Mouse (Mus musculus) right cerebral cortex, postnatal 14 days (tissue): Measurements from ENCODE around the gene Plcg2.
A peak's percentile ranks its signal among the peaks of the same experiment; 100 is the strongest.

Source experiments
- DNase-seq: peaks from one replicate; pipeline ENCODE4 v3.0.0; 2022

Plcg2 gene

DNA sequence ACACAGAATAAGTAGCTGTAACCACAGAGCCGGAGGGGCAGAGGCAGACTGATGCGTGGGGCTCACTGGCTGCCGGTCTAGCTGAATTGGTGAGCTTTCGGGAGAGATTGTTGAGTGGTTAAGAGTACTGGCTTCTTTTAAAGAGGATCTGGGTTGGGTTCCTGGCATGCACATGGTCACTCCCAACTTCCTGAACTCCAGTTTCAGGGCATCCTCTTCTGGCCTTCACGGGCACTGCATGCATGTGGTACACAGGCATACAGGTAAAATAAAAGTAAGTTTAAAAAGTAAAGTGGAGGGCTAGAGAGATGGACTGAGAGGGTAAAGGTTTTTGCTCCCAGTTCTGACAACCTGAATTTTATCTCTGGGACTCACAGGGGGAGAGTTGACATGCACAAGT is 52.4 kb downstream of the Plcg2 start:
- no peak for DNase-seq

DNA sequence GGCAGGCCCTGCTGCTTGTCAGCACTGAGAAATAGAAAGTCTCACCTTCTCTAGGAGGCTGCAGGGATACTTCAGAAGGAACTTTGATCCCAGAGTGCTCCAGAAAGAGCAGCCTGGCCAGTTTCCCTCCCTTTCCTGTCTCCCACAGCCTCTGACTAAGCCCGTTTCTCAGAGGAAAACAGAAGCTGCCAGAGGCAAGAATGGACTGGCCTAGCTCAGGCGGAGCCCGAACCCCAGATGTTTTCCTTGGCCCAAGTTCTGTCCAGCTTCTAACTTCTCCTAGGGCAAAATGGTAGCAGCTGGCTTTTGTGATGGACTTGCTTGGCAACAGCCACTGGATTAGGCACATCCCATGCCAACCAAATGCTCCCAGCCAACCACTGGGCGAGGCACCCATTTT is 62.9 kb downstream of the Plcg2 start:
- DNase-seq, result no peak

DNA sequence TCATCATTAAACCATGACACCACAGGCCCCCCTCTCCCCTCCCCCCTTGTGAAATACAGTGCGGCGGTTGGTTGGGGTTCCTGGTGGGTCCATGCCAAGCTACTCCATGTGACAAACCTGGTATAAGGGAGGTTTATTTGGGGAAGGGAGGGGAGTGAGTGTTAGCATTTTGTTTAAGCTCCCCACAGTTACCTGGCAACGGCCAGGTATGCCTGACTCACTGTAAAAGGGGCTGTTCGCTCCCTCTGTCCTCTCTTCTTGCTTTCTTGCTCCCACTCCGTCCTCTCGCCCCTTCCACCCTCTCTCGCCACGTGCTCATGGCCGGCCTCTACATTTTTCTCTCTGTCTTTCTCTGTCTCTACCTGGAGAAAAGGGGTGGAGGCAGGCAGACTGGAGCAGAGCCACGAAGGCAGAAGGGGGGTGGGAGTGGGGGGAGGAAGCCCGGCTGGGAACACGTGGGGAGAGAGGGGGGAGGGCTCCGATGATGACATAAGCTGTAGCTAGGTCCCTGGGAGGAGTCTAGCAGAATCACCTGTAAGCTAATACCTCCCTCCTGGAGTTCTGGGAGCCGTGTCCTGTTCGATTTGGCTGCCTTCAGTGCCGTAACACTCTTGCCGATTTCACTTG is 63.8 kb downstream of the Plcg2 start:
- DNase-seq, result no peak

DNA sequence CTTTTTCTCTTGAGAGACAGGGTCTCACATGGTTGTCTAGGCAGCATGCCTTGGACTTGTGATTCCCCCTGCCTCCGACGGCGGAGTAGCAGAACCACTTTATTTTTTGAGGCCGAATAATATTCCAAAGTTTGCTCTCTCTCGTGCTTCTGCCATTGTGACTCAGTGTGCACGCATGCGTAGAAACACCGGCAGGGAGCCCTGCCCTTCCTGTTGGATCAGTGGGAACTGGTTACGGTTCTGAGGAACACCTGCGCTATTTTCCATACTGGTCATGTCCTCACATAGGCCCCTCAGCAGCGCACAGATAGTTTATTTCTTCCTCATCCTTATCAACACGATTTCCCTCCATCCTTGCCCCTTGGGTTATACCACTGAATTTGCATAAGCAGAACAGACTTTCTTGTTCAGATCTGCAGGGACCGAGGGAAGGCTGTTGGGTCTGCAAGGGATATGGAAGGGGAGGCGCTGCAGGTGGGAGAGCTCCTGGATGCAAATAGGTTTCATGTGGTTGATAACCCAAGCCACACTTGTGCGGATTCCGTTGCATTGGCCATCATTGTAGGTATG is 64.4 kb downstream of the Plcg2 start:
- no peak for DNase-seq

DNA sequence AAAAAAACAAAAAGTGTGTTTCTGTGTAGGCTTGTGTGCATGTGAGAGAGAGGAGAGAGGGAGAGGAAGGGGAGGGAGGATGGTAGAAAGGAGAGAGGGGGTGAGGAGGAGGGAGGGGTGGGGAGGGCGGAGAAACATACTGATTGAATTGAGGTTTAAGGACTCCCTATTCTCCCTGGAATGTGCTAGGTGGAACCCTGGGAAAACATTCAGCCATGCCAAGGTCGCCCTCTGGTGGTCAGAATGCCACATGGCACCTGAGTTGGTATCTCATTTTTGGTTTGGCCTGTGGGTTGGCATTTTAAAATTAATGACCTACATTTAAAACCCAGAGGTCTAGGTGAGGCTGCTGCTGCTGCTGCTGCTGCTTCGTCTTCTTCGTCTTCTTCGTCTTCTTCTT is 71.3 kb downstream of the Plcg2 start:
- DNase-seq, result peak; percentile 74

DNA sequence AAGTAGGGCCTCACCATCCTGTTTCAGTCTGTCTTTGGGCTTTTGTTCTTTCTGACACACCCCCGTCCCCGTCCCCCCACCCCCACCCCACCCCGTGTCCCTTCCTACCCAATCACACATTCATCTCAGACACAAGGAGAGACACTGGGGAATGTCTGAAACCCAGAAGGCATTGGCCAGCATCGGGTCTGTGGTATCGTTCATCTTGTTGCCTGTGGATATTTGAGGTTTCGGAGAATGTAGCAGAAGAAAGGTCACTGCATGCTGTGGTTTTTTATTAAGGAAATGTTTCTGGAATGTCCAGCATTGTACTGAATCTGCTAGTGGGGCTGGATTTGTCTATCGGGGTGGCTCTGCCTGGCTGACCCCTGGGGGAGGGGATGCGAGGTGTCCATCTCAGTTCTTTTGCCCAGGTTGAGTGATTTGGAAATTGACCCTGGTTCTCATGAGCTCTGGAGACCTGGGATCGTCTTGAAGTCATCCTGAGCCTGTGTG is 78.2 kb downstream of the Plcg2 start:
- no peak for DNase-seq

DNA sequence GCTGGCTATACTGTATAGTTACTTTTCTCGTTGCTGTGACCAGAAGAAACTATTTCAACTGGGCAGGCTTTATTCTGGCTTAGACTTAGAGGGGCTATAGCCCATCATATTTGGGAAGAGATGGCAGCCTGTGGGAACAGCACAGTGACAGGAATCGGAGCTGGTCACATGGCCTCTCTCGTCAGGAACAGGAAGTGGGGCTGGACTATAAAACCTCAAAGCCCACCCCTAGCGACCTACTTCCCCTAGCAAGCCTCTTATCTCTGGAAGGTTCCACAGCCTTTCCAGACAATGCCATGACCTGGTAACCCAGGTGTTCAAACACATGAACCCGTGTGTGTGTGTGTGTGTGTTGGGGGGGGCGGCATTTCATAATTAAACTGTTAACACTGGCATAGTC is 79.0 kb downstream of the Plcg2 start:
- no peak for DNase-seq

DNA sequence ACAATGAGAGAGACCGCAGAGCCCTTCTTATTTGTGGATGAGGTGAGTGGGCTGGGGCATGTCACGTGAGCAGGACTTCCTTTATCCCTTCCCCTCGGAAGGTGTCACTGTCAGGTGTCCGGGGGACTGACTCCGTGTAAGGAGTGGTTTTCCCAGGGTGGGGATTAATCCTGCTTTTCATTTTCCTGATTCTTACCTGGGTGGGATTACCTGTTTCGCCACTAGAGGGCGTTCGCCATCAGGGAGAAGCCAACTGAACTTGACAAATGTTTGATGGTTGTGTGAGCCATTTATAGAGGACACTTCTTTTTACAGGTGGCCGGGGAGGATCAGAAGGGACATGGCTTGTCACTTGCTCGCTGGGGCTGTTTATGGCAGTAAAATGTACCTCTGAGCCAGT is 79.8 kb downstream of the Plcg2 start:
- DNase-seq, result no peak

DNA sequence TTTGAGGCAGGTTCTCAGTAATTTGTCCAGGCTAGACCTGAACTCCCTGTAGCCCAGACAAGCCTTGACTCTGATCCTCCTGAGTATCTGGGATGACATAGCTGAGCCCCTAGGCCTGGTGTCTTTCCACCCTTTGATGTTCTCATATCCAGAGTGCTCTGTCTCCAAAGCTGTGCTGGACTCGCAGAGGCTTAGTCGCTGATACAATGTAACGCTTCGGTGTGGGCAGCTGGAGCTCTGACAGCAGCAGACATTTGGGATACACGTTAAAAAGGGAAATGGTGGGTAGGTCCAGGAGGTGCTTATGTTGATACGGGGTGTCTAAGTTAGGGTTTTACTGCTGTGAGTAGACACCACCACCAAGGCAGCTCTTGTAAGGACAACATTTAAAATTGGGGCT is 80.8 kb downstream of the Plcg2 start:
- no peak for DNase-seq

DNA sequence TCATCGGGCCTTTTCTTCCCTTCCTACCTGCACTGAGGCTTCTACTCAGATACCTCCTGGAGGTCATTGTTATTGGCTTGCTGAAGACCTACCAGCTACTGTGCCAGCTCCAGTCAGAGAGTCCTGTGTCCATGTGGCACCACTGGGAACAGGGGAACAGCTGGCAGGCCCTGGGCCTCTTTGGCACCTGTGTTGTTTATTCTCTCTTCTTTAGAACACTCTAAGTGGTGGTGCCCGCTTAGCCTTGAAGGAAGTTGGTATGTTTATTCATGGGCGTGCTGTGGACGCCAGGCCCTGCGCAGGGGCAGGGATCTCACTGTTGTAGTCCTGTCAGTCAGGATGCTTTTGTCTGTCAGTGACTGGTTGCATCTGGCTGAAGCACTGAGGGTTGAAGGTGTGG is 95.8 kb downstream of the Plcg2 start:
- no peak for DNase-seq

DNA sequence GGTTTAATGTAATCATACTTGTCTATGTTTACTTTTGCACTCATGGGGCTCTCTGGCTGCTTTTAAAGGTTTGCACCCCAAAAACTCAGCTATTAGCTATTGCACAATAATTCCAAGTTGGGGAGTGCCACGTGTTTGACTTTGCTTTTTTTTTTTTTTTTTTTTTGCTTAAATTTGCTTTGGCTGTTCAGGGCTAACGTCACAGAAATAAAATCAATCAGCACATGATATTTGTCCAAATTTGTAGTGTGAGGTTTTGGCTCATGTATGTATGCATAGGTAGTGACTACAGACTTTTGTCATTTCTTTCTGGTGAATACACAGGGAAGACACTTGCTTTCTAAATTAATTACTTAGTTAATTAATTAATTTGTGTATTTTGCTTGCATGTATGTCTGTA is 96.9 kb downstream of the Plcg2 start:
- DNase-seq, result no peak

DNA sequence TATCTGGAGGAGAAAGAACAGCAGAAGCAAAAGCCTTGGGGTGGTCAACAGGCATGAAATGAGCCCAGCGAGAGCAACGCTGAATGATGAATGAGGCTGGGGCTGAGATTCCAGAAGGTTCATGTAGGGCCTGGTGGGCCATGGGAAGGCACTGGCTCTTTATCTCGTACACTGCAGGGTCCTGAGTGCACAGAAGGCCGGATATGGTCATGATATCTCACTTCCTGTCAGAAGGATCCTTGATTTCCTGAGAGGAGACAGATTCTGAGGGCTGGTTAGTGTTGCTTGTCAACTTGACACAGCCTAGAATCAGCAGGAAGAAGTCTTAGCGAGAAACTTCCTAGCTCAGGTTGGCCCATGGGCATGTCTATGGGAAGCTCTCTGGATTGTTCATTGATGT is 98.7 kb downstream of the Plcg2 start:
- no peak for DNase-seq

DNA sequence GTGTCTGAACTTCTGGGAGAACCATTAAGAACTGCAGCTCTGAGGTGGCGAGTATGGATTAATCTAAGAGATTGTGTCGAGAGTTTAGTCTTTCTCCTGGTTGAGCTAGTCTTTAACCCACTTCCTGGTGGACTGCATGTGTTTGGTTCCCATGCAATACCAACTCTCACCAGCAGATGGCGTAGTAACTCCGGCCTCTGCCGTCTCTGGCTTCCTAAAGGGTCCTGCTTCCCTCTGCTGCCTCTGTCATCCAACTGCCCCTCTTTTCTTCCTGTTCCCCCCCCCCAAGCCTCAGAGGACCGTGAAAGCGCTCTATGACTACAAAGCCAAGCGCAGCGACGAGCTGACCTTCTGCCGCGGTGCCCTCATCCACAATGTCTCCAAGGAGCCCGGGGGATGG is 102.7 kb downstream of the Plcg2 start:
- DNase-seq, result peak; percentile 15

DNA sequence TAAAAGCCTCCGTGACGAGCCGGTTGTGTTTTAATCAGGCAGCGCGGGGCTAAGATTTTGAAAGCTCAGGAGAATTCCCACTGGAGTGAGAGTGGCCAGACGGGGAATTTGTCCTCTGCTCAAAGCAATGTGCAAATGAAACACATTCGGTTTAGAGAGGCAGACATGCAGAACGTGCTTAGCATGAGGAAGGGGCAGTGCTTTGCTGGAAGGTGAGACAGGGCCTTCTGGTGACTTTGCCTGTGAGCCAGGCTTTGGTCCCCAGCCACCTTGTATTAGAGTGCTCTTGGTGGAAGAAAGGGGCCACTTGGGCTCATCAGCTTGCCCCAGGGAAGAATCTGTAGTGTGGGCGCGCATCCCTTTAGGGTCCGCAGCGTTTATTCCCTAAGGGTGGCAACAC is 106.0 kb downstream of the Plcg2 start:
- no peak for DNase-seq

DNA sequence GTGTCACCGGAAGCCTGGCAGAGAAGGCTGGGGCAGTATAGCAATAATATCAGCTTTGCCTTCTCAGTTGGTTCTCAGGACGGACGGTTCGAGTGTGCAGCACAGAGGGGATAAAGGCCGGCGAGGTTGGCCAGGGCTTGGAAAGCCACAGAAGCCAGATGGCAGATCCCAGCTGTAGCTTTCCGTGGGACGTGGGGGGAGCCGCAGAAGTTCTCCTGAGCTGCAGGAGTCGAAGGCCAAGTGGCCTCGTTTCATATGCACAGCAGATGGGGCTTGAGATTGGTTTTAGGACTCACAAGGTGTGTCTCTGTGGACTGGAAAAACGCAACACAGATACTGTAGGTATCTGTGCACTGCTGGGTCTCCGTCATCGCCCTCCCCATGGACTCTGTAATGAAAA is 106.6 kb downstream of the Plcg2 start:
- DNase-seq, result no peak

DNA sequence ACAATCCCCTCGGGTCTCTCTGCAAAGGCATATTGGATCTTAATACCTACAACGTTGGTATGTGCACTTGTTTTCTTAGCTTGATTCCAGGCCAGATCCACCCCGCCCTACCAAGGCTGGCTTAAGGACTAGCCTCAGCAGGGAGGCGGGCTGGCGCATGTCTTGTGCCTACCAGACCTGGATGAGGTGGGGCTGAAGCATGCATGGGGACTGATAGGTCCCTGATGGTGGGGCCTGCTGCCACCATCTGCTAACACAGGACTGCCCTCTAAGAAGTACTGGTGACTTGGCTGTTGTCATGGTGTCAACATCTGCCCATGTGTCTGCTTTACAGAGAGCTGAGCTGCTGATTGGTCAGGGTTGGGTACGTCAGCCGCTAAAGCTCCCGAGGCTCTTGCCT is 107.1 kb downstream of the Plcg2 start:
- DNase-seq, result no peak

DNA sequence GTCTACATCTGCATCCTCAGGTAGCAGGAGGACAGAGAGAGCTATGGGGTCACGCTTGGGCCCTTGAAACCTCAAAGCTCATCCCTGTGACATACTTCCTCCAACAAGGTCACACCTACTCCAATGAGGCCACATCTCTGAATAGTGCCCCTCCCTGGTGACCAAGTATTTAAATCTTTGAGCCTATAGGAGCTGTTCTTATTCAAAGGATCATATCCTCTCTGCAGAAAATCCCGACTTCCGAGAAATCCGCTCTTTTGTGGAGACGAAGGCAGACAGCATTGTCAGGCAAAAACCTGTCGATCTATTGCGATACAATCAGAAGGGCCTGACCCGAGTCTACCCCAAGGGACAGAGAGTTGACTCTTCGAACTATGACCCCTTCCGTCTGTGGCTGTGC is 112.4 kb downstream of the Plcg2 start:
- no peak for DNase-seq

DNA sequence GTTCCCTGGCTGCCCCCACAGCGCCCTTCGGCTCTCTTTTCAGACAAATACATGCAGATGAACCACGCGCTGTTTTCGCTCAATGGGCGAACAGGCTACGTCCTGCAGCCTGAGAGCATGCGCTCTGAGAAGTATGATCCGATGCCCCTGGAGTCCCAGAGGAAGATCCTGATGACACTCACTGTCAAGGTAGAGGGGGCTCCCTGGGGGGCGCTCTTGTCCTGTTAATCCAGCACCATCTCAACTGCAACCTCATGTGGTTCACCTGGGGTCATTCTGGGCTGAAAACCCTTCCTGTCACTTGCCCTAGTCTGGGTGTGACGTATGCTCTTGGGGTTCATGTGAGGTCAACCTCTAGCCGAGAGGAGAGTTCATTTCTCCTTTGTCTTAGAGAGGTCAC is 114.8 kb downstream of the Plcg2 start:
- DNase-seq, result no peak

DNA sequence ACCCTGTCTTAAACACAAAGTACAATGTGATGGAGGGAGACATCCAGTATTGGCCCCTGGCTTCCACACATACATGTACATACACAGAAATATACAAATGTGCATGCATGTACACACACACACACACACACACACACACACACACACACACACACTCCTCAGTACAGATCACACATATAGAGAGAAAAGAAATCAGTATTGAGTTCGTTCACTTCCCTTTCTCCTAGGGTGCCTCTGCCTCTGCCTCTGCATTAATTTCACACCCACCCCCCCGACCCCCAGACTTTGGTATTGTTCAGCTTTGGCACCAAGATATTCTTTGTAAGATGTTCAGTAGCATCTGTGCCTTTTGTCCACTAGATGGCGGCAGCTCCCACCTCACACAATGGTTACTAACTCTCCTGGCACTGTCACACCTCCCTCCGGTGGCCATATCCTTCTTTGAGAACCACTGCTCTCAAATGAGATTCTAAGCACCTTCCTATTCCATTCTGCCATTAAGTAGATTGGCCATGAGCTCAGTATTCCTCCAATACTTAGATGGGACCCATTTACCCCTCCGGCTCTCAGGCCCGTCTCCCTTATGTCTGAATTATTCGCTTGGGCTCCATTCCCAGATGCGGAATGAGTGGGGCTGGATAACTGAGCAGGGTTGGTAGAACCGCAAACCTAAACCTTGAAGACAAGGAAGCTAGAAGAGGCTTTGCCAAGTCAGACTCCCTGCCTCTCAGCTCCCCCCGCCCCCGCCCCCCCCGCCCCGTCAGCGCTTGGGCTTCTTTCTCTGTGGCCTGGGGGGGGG is 128.1 kb downstream of the Plcg2 start:
- DNase-seq, result peak; percentile 65

DNA sequence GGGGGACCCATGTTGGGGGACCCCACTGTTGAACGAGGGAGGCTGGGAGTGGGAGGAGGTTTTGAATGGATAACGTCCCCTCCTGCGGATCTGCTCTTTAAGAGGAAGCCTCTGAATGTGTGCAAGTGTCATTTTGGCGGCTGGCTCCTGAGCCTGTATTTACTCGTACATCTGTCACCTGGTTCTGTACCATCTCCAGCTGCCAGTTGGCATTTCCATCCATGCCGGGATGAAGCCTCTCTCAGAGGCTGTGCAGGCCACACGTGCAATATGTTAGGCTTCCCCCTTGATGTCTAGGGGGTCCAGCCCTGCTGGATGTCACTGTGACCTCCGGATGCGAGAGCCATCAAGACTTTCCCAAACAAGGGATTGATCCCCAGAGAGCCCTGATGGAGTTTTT is 129.0 kb downstream of the Plcg2 start:
- no peak for DNase-seq

DNA sequence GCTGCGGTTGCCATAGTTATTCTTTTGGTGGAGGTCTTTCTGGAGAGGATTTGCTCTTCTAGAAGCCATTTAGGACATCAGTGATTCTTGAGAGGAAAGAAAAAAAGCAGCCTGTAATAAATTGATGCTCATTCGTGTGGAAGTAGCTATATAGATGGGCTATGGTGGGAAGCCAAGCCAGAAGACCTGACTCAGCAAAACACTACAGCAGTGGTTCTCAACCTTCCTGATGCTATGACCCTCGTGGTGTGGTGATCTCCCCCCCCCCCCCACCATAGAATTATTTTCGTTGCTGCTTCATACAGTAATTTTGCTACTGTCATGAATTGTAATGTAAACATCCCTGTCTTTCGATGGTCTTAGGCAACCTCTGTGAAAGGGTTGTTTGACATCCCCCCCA is 134.4 kb downstream of the Plcg2 start:
- DNase-seq, result no peak

DNA sequence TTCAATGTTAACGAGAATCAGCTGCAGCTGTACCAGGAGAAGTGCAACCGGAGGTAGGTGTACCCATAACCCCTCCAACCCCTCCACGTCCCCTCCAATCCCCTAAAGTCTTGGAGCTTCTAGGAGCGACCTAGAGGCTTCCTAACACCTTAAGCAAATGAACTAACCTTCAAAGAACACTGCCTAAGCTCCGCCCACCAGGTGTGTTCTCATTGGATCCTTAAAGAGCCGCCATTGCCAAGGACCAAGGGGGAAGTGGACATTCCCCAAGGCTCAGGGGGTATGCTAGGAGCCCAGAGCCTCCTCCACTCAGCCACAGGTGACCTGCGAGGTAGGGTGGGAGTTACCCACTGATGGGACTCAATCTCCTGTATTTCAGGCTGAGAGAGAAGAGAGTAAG is 136.3 kb downstream of the Plcg2 start:
- no peak for DNase-seq

DNA sequence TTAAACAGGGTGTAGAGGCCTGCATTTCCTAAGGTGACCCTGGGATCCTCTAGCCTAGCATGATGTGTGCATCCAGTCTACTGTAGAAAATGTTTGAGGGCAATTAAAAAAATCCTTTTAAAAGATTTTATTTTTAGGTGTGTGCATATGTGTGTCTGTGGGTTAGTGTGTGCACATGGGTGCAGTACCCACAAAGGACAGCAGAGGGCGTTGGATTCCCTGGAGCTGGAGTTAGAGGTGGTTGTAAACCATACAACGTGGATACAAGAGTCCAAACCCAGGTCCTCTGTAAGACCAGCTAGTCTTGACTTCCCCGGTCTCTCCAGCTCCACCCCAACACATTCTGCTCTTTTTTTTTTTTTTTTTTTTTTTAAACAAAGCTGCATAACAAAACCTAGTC is 139.4 kb downstream of the Plcg2 start:
- no peak for DNase-seq

DNA sequence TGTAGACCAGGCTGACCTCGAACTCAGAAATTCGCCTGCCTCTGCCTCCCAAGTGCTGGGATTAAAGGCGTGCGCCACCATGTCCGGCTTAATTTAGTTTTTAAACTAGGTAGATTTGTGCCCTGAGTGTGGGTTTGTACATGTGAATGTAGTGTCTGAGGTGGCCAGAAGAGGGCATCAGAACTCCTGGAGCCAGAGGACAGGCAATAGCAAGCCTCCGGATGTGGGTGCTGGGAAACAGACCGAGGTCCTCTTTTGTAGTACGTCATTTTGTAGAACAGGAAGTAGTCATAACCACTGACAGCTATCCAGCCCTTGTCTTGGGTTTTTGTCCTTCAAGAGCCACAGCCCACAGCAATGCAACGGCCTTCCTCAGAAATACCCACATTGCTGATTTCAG is 141.5 kb downstream of the Plcg2 start:
- DNase-seq, result no peak

DNA sequence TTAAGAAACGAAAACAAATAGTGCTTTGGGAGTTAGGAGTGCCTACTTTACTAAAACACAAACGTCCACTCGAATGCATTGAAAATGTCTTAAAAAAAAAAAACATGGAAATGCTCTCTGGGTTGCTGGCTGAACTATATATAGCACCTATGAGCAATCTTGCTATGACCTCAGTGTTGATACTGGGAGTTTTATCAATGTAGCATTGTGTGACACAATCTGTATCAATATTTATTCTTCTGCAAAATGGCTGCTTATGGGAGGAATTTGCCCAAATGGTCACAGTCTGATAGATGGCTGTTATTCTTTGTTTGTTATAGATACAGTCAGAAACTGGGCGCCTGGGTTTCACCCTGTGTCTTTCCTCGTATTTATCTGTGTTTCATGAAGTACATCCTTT is 147.4 kb downstream of the Plcg2 start:
- DNase-seq, result no peak
